Comparison of ENCODE assay signal across 15 mouse cellular contexts in genomic region chr17:71489703-71490461, GRCm38 (mm10). TPM values are rescaled to one million over a fixed set of nuclear protein-coding genes. Genes with fewer than 3 reads are reported as not detected.
A peak's percentile ranks its signal among the peaks of the same experiment; 100 is the strongest.
DNase-seq lines count a peak whose midpoint lies in the region; ATAC-seq and TF ChIP-seq lines count a peak whose summit lies in the region.
"Had no signal": no experiment of that assay in that cellular context is flagged by ENCODE, and none has a peak within 500 bp of the region (broad histone marks: within the 10 kb centered on the region; RNA-seq: fewer than 3 reads in every experiment).

No protein-coding gene starts in this region.

- H3K27ac ChIP-seq in liver, embryonic 16.5 days (ENCODE audit: low read length): peak overlapping the region; percentile 72
- H3K27ac ChIP-seq in intestine, embryonic 15.5 days: no peak overlapping the region
- H3K27ac ChIP-seq: forebrain, embryonic 10.5 days; midbrain, embryonic 13.5 days had no signal

- DNase-seq in lung, postnatal 36 days: peak; percentile 28
- DNase-seq in lung, adult 2 months: no peak
- peak; percentile 37 for DNase-seq in c-Kit-positive CD71-negative TER-119-negative erythroid progenitor cells, embryonic 14.5 days (ENCODE audit: low read depth)
- no peak for DNase-seq in layer of hippocampus, adult 8-10 months (ENCODE audit: low spot score in 2 of 2)
- DNase-seq in adrenal gland, postnatal 25 days: no peak
- DNase-seq: adrenal gland, postnatal 36 days; cerebellum, adult 11 months; right cerebral cortex, postnatal 25 days had no signal

- TF ChIP-seq CTCF in lung, adult 2 months (IDR thresholded peaks at IDR 0.05; ENCODE audit: insufficient read depth, low read length): no peak

- H3K27me3 ChIP-seq in liver, embryonic 16.5 days (ENCODE audit: control insufficient read depth, insufficient read depth, low read depth, low read length): no peaks in the 10 kb centered on the region
- H3K27me3 ChIP-seq in intestine, embryonic 15.5 days (replicated peaks): no peaks in the 10 kb centered on the region
- H3K27me3 ChIP-seq: midbrain, embryonic 13.5 days; stomach, embryonic 15.5 days had no signal

- H3K9ac ChIP-seq in liver, embryonic 16.5 days (ENCODE audit: low read depth, low read length): no peak overlapping the region
- H3K9ac ChIP-seq in intestine, embryonic 15.5 days: no peak overlapping the region
- H3K9ac ChIP-seq: midbrain, embryonic 13.5 days; stomach, embryonic 15.5 days had no signal

- whole genome bisulfite sequencing in lung, adult 2 months: 78% methylated on average over 9 of the region's 9 CpGs
- 47% methylated on average over 9 of the region's 9 CpGs for WGBS in liver, embryonic 16.5 days (ENCODE audit: insufficient replicate concordance)
- WGBS in intestine, embryonic 15.5 days: 75% methylated on average over 9 of the region's 9 CpGs

- no peak for TF ChIP-seq POLR2A in lung, adult 2 months (IDR thresholded peaks at IDR 0.05; ENCODE audit: borderline replicate concordance, extremely low read depth, low read depth, low read length)

- ATAC-seq in liver, embryonic 16.5 days (ENCODE audit: low read depth): peak; percentile 47
- peak; percentile 25 for ATAC-seq in neutrophil, adult 5-6 weeks (ENCODE audit: extremely low read depth, insufficient number of reproducible peaks, low FRiP score, poor library complexity, severe bottlenecking)
- no peak for ATAC-seq in intestine, embryonic 15.5 days
- ATAC-seq: midbrain, embryonic 13.5 days had no signal

- no peak overlapping the region for H3K4me3 ChIP-seq in lung, adult 2 months (replicated peaks; ENCODE audit: extremely low read depth, low read depth, low read length)
- no peak overlapping the region for H3K4me3 ChIP-seq in liver, embryonic 16.5 days (ENCODE audit: low read depth, low read length)
- no peak overlapping the region for H3K4me3 ChIP-seq in intestine, embryonic 15.5 days (replicated peaks)
- H3K4me3 ChIP-seq: forebrain, embryonic 10.5 days; midbrain, embryonic 13.5 days; stomach, embryonic 15.5 days had no signal

- no peaks in the 10 kb centered on the region for H3K9me3 ChIP-seq in liver, embryonic 16.5 days (replicated peaks; ENCODE audit: control insufficient read depth, low read length)
- no peaks in the 10 kb centered on the region for H3K9me3 ChIP-seq in intestine, embryonic 15.5 days
- H3K9me3 ChIP-seq: forebrain, embryonic 10.5 days; midbrain, embryonic 13.5 days; stomach, embryonic 15.5 days had no signal

- H3K4me1 ChIP-seq in lung, adult 2 months (ENCODE audit: control insufficient read depth, insufficient read depth, low read length): peaks cover 4% of the 10 kb centered on the region; the same call in 1 of the 2 replicates
- peaks cover 38% of the 10 kb centered on the region for H3K4me1 ChIP-seq in liver, embryonic 16.5 days (ENCODE audit: control insufficient read depth, low read depth, low read length)
- 0 out of 2 replicates have a peak, but pooled peaks cover 4% of the 10 kb centered on the region for H3K4me1 ChIP-seq in intestine, embryonic 15.5 days (replicated peaks)
- H3K4me1 ChIP-seq: midbrain, embryonic 13.5 days; stomach, embryonic 15.5 days had no signal

- no peak overlapping the region for H3K4me2 ChIP-seq in liver, embryonic 16.5 days (ENCODE audit: low read depth, low read length)
- no peak overlapping the region for H3K4me2 ChIP-seq in intestine, embryonic 15.5 days (replicated peaks)
- H3K4me2 ChIP-seq: midbrain, embryonic 13.5 days; stomach, embryonic 15.5 days had no signal

- H3K36me3 ChIP-seq in liver, embryonic 16.5 days (ENCODE audit: control insufficient read depth, insufficient read depth): peaks cover 3% of the 10 kb centered on the region
- H3K36me3 ChIP-seq in intestine, embryonic 15.5 days: no peaks in the 10 kb centered on the region
- H3K36me3 ChIP-seq: stomach, embryonic 15.5 days had no signal

RNA-seq across cellular contexts. Expression of gene Smchd1, which starts 14.7 kb away (rescaled TPM):
- polyA plus RNA-seq in lung, adult 2 months (2012; rRNA removed): 6.9 and 8.3 TPM in 2 replicates
- 24.6 and 25.5 TPM in 2 replicates for polyA plus RNA-seq in liver, embryonic 16.5 days (2015; fragmentation: Nextera tagmentation; extraction: Ambion mirVana)
- total RNA-seq in neutrophil, adult 5-6 weeks (2017): 307 and 387 TPM in 2 replicates
- 10 to 100 TPM; 30.3 to 34.7 (median 33.9) TPM for total RNA-seq in layer of hippocampus, adult 8-10 months (2022)
- 43.5 and 43.6 TPM in 2 replicates for total RNA-seq in adrenal gland, postnatal 25 days (2021)
- 49.3 and 51.5 TPM in 2 replicates for polyA plus RNA-seq in intestine, embryonic 15.5 days (2015; fragmentation: Nextera tagmentation; extraction: Ambion mirVana)

RNA-seq across cellular contexts. Expression of gene Gm4707, which starts 30.2 kb away (rescaled TPM):
- 0.42 and 0.53 TPM in 2 replicates for polyA plus RNA-seq in lung, adult 2 months (2012; rRNA removed)
- 1.1 and 1.3 TPM in 2 replicates for polyA plus RNA-seq in liver, embryonic 16.5 days (2015; fragmentation: Nextera tagmentation; extraction: Ambion mirVana)
- 29.1 and 43.8 TPM in 2 replicates for total RNA-seq in neutrophil, adult 5-6 weeks (2017)
- total RNA-seq in layer of hippocampus, adult 8-10 months (2022): 1 to 10 TPM; 1.7 to 3.8 (median 2.7) TPM
- total RNA-seq in adrenal gland, postnatal 25 days (2021): 2.6 and 3.4 TPM in 2 replicates
- 1.2 and 3.8 TPM in 2 replicates for polyA plus RNA-seq in intestine, embryonic 15.5 days (2015; fragmentation: Nextera tagmentation; extraction: Ambion mirVana)

RNA-seq across cellular contexts. Expression of gene Ndc80, which starts 36.8 kb away (rescaled TPM):
- polyA plus RNA-seq in lung, adult 2 months (2012; rRNA removed): 0.12 and 0.14 TPM in 2 replicates
- 30.2 and 32.5 TPM in 2 replicates for polyA plus RNA-seq in liver, embryonic 16.5 days (2015; fragmentation: Nextera tagmentation; extraction: Ambion mirVana)
- total RNA-seq in neutrophil, adult 5-6 weeks (2017): 24.7 and 25.2 TPM in 2 replicates
- under 1 TPM; 0.37 to 0.73 (median 0.64) TPM for total RNA-seq in layer of hippocampus, adult 8-10 months (2022)
- 4.3 and 5.9 TPM in 2 replicates for total RNA-seq in adrenal gland, postnatal 25 days (2021)
- polyA plus RNA-seq in intestine, embryonic 15.5 days (2015; fragmentation: Nextera tagmentation; extraction: Ambion mirVana): 36.5 and 40.5 TPM in 2 replicates
- polyA plus RNA-seq: liver, adult 2 months had no signal

Comparison
In these comparisons a context has a peak if more than half of its experiments do, and no peak if none do; other contexts are left out.
1. DNase-seq: peak in lung, postnatal 36 days (single experiment) and c-Kit-positive CD71-negative TER-119-negative erythroid progenitor cells, embryonic 14.5 days (single experiment); none in lung, adult 2 months (single experiment), layer of hippocampus, adult 8-10 months (0 of 2) and adrenal gland, postnatal 25 days (single experiment).